Mouse (Mus musculus): ENCODE measurements around the gene Xpa. TPM values are rescaled to one million over a fixed set of nuclear protein-coding genes. Genes with fewer than 3 reads are reported as not detected.

Gene Xpa
- polyA plus RNA-seq, 1 experiment from 2014 or later, result 22.0 TPM

DNA sequence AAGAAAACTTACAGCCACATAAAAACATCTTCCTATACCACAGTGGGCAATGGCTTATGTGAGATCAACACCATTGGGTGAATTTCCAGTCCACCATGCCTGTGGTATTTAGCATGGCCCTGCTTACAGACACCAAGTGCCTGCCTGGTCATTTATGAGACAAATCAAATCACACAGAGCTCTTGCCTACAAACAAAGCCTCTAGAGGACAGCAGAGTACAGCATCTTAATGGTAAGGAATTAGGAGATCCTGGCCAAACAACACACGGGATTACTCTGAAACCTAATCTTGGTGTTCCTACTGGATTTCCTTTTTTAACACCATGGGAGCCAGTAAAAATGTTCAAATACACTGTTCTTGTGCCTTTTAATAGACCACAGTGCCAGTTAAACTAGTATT, 80.8 kb downstream of the Xpa start:
- Histone ChIP-seq H3K36me3 (peaks cover 67% of the 10 kb centered on the region), H3K27ac (no peak overlapping the region)

DNA sequence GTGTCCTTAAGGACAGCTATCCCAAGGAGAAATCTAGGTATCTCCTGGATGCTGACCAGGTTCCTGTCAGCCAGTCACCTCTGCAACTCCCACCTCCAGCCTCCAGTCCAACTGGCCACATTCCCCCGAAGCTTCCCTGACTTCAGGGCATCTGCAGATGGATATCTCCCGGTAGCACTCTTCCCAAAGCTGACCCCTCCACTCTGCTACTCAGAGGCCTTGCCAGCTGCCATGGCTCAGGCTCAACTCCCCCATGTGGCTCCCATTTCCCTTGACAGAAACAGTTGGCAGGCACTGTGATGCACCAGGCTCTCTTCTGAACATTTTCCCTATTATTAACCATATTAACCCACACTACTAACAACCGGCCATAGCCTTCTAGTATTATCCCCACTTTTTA, 84.8 kb downstream of the Xpa start:
- no peak for ATAC-seq (ENCODE audit: insufficient number of reproducible peaks, low FRiP score, low TSS enrichment, low read depth)
- WGBS, result 50% methylated on average over 3 of the region's 3 CpGs
- Histone ChIP-seq H3K9me3 (no peaks in the 10 kb centered on the region), H3K27ac (no peak overlapping the region), H3K4me3 (no peak overlapping the region), H3K4me2 (no peak overlapping the region), H3K36me3 (peaks cover 28% of the 10 kb centered on the region), H3K4me1 (no peaks in the 10 kb centered on the region), H3K27me3 (no peaks in the 10 kb centered on the region), H3K9ac (no peak overlapping the region)

More for the DNA sequence above, 80.8 kb downstream of the Xpa start:
- no peaks in the 10 kb centered on the region for H3K9me3 ChIP-seq
- H3K9ac ChIP-seq, result no peak overlapping the region
- no peak for ATAC-seq (ENCODE audit: insufficient number of reproducible peaks, low FRiP score, low TSS enrichment, low read depth)
- no peaks in the 10 kb centered on the region for H3K27me3 ChIP-seq
- H3K4me1 ChIP-seq, result 0 out of 2 replicates have a peak, but pooled peaks cover 2% of the 10 kb centered on the region
- H3K4me3 ChIP-seq, result no peak overlapping the region
- H3K4me2 ChIP-seq, result no peak overlapping the region
- 57% methylated on average over 1 of the region's 1 CpGs for WGBS

DNA sequence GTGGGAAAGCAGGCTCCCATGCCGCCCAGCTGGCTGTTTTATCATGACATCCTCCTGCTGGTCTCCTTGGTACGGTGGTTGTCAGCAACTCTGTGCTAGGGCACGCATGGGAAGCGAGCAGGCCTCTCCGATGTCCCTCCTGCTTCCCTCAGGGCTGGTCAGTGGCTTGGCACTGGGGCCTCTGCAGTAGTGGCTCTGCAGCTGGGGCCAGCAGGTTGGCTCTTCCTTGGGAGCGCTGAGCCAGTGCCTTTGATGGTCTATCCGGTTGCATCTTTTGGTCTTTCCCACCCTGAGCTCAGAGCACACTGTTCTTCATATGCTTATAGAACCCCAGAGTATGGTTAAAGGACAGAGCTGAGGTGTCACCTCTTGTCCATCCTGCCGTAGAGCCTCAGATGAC, 86.0 kb downstream of the Xpa start:
- Histone ChIP-seq H3K36me3 (peaks cover 16% of the 10 kb centered on the region), H3K27ac (no peak overlapping the region), H3K9ac (no peak overlapping the region), H3K27me3 (no peaks in the 10 kb centered on the region), H3K4me2 (no peak overlapping the region), H3K9me3 (no peaks in the 10 kb centered on the region), H3K4me3 (no peak overlapping the region), H3K4me1 (no peaks in the 10 kb centered on the region)
- 86% methylated on average over 8 of the region's 8 CpGs for WGBS
- no peak for ATAC-seq (ENCODE audit: insufficient number of reproducible peaks, low FRiP score, low TSS enrichment, low read depth)

Other genes starting within 250 kb of the Xpa start
- 13.2 and 13.4 TPM in 2 replicates for gene Tdrd7, start 231.0 kb downstream of the Xpa start, polyA plus RNA-seq (2015; fragmentation: Nextera tagmentation; extraction: Ambion mirVana)
- gene Tmod1, start 157.4 kb downstream of the Xpa start, polyA plus RNA-seq (2015; fragmentation: Nextera tagmentation; extraction: Ambion mirVana), result 11.6 and 33.7 TPM in 2 replicates
- 68.7 and 69.5 TPM in 2 replicates for gene Ncbp1, start 57.7 kb downstream of the Xpa start, polyA plus RNA-seq (2015; fragmentation: Nextera tagmentation; extraction: Ambion mirVana)
- gene Tstd2, start 57.6 kb downstream of the Xpa start, polyA plus RNA-seq (2015; fragmentation: Nextera tagmentation; extraction: Ambion mirVana), result 32.0 and 33.0 TPM in 2 replicates
- 0.08 TPM in 1 of 2 replicates, not detected in the other for gene Foxe1, start 147.3 kb upstream of the Xpa start, polyA plus RNA-seq (2015; fragmentation: Nextera tagmentation; extraction: Ambion mirVana)
- gene Trmo, start 193.1 kb upstream of the Xpa start, polyA plus RNA-seq (2015; fragmentation: Nextera tagmentation; extraction: Ambion mirVana), result 10.2 and 10.6 TPM in 2 replicates
- 0.77 and 2.4 TPM in 2 replicates for gene Hemgn, start 217.2 kb upstream of the Xpa start, polyA plus RNA-seq (2015; fragmentation: Nextera tagmentation; extraction: Ambion mirVana)